Mouse (Mus musculus) heart, adult 11 months (tissue): ENCODE results near the gene Plpp1.

Experiments used
- DNase-seq: peaks from one replicate; pipeline ENCODE4 v3.0.0; 2022

Gene Plpp1

GRCm38 (mm10) chr13:112800597-112801380 lies at the start of gene Plpp1:
TSS of gene Plpp1 (plus strand) at chr13:112800792.
- peak; percentile 100 for DNase-seq

- DNase-seq, result peak; percentile 99
Measured at GRCm38 (mm10) chr13:112751454-112752308, 48.9 kb upstream of the Plpp1 start.

- DNase-seq, result peak; percentile 92
Measured at GRCm38 (mm10) chr13:112752309-112752975, 48.1 kb upstream of the Plpp1 start.

- DNase-seq, result peak; percentile 97
Measured at GRCm38 (mm10) chr13:112753522-112753921, 47.1 kb upstream of the Plpp1 start.

- peak; percentile 94 for DNase-seq
Measured at GRCm38 (mm10) chr13:112754871-112755270, 45.7 kb upstream of the Plpp1 start.

- DNase-seq, result peak; percentile 97
Measured at GRCm38 (mm10) chr13:112755507-112756010, 45.0 kb upstream of the Plpp1 start.

- peak; percentile 91 for DNase-seq
Measured at GRCm38 (mm10) chr13:112757395-112757794, 43.2 kb upstream of the Plpp1 start.

- peak; percentile 90 for DNase-seq
Measured at GRCm38 (mm10) chr13:112758546-112759090, 42.0 kb upstream of the Plpp1 start.

- no peak for DNase-seq
Measured at GRCm38 (mm10) chr13:112759364-112759763, 41.2 kb upstream of the Plpp1 start.

- peak; percentile 92 for DNase-seq
Measured at GRCm38 (mm10) chr13:112759777-112760537, 40.6 kb upstream of the Plpp1 start.

- peak; percentile 95 for DNase-seq
Measured at GRCm38 (mm10) chr13:112760538-112760881, 40.1 kb upstream of the Plpp1 start.

GRCm38 (mm10) chr13:112761787-112762186 lies 38.8 kb upstream of the Plpp1 start:
- no peak for DNase-seq

- DNase-seq, result peak; percentile 91
Measured at GRCm38 (mm10) chr13:112762548-112762947, 38.0 kb upstream of the Plpp1 start.

GRCm38 (mm10) chr13:112763531-112764091 lies 37.0 kb upstream of the Plpp1 start:
- DNase-seq, result peak; percentile 95

- peak; percentile 98 for DNase-seq
Measured at GRCm38 (mm10) chr13:112764556-112764955, 36.0 kb upstream of the Plpp1 start.

- DNase-seq, result no peak
Measured at GRCm38 (mm10) chr13:112765654-112766053, 34.9 kb upstream of the Plpp1 start.

- peak; percentile 94 for DNase-seq
Measured at GRCm38 (mm10) chr13:112770528-112771328, 29.9 kb upstream of the Plpp1 start.

GRCm38 (mm10) chr13:112771447-112772208 lies 29.0 kb upstream of the Plpp1 start:
- DNase-seq, result peak; percentile 96

- peak; percentile 94 for DNase-seq
Measured at GRCm38 (mm10) chr13:112772252-112772651, 28.3 kb upstream of the Plpp1 start.

- DNase-seq, result no peak
Measured at GRCm38 (mm10) chr13:112772861-112773260, 27.7 kb upstream of the Plpp1 start.
